Mouse (Mus musculus) cerebellum, adult 2 months (tissue): ENCODE data around the gene Npy2r.

Experiments
- CTCF ChIP-seq: fragments of 200-500 bp; IDR thresholded peaks from 2 replicates; pipeline ENCODE4 v1.5.1; 2011; ENCODE audit warnings: low read depth, mild to moderate bottlenecking, control low read depth, low read length, moderate library complexity, borderline replicate concordance; ENCODE audit not compliant: insufficient read depth
- POLR2A ChIP-seq: fragments of 200-500 bp; IDR thresholded peaks from 2 replicates; pipeline ENCODE4 v1.6.1; 2011; ENCODE audit warnings: low read length, control low read depth, borderline replicate concordance; ENCODE audit not compliant: insufficient read depth

- TF ChIP-seq CTCF, result no peak
- TF ChIP-seq POLR2A, result no peak
These were observed 8.5 kb upstream of the Npy2r start for GRCm38 (mm10) chr3:82556311-82556828.
